Mouse (Mus musculus) heart, postnatal 0 days (tissue): ENCODE results near the gene Wdr63.

Experiments used
- CTCF ChIP-seq: IDR thresholded peaks from 2 replicates; pipeline ENCODE4 v1.5.1; 2016; ENCODE audit warnings: antibody characterized with exemption, control low read depth, low read depth
- EP300 ChIP-seq: IDR thresholded peaks from 2 replicates; pipeline ENCODE4 v1.6.1; 2016; ENCODE audit warnings: antibody characterized with exemption, low read depth

DNA sequence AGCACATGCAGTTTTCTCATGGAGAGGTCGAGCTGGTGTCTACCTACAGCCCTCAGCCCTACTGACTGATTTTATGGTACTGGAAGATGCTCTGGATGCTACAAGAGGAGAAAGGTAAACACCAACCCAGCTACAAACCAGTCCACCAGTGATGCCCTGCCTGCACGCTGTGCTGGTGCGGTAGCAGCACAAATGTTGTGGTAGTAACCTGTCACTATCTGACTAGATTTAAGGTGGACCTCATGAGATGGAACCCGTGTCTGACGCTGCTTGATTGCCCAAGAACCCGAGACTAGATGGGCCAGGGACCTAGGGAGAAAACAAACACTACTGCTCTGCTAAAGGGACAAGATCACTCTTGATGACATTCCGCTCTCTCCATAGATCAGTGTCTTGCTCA lies 50.8 kb downstream of the Wdr63 start:
- TF ChIP-seq EP300 (no peak), CTCF (no peak)
